Mouse (Mus musculus) gastrocnemius, adult 18-20 months (tissue): ENCODE results near the gene Fgfr2. TPM values are rescaled to one million over a fixed set of nuclear protein-coding genes. Genes with fewer than 3 reads are reported as not detected.
A peak's percentile ranks its signal among the peaks of the same experiment; 100 is the strongest.

ENCODE experiments used
- DNase-seq: peaks from one replicate; pipeline ENCODE4 v3.0.0; 2021; ENCODE audit warnings: low spot score
- total RNA-seq, 2 experiments: library from RNA; stranded (reverse); gene quantifications; 2 replicates each; pipeline ENCODE4 v1.2.3; 2021

Fgfr2 gene
- total RNA-seq, 2 experiments from 2014 or later, result 0.43 to 0.88 TPM

DNA sequence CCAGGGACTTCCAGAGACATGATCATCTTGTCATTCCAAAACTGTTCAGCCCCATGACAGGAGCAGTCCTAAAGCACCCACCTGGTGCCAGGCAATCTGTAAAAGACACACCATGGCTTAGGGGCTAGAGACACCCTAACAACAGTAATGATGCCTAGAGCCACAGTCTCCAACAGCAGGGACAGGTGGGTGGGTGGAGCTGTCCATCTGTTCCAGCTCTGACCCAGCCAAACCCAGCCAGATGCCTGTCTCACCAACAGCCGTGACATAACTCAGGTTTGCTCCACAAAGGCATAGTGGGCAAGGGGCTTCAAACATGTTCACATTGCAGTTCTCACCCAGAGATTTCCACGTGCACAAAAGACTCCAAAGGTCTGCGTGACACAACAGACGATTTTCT lies 841.4 kb downstream of the Fgfr2 start:
- no peak for DNase-seq

DNA sequence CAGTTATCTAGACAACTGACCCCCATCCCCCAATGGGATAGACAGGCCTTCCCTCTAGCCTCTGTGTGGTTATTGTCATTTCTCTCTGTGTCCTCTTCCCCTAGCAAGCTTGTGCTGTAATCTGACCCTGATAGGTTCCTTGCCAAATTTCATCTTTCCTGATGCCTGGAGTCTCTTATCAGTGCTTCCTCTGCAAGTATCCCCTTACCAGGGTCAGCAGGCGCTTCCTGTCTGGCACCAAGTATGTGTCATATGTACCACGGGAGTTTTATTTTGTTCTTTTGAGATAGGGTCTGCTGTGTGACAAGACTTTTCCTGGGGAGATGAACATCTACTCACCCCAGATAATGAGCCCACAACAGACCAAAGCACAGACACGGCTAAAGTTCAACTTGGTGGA lies 844.5 kb downstream of the Fgfr2 start:
- no peak for DNase-seq

DNA sequence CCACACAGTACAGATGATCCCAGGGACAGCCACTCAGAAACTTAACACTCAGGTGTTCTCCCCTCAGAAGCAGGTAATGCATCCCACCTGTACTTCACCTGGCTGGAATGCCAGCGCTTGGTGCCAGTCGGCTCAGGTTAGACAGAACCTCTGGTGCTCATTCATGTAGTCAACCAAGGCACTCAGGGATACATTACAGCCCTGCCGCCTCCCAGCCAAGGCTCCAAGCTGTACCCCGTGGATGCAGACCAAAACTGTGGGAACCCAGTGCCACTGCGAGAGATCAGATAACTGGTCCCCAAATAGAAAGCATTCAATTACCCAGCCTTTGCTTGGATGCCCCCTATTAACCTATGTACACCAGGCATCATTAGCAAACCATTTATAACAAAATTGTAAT lies 846.9 kb downstream of the Fgfr2 start:
- peak; percentile 61 for DNase-seq

DNA sequence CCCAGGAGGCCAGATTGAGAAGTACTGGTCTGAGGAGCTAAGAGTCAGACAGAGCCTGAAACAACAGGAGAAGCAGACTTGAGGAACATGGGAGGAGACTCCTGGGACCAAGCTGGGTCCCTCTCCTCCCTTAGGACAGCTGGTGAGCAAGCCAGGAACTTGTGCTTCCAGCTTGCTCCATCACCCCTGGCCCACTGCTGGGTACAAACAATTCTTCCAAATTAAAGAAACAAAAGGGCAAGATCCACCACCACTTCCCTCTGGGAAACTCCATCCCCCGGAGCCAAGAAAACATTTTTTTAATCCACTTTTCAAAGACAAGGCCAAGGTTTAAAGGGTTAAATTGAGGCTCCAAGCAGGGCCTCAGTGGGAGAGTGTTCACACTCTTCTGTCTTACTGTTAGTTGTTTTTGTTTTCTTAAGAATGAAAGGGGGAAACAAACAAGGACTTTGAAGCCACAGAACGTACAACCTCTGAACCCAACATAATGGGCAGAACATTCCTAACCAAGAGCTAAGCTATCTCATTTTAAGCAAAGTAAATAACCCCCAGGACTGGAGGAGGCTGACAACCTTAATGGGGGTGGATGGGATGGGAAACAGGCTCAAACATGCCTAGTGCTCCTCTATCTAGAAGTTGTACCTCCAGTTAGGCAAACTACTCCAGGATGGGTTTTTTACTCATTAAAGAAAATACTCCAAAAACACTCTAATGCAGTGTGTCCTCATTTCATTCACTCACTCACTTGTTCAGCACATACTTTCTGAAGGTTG lies 849.2 kb downstream of the Fgfr2 start:
- no peak for DNase-seq

DNA sequence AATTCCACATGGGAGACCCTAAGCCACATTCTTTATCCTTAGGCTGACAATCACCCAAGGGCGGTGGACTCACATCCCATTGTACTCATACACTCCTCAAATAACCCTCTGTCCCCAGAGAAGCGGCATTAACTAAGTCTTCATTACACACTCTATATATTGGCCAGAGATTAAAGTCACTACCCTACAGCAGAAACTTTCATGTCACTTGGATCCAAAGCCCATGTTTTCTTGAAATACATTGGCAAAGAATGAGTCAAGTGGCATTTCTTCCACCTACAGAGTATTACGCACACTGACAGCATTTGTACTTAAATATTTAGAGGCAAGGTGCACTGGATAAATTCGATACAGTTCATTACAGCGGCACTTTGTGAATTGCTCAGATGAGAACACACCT lies 850.2 kb downstream of the Fgfr2 start:
- no peak for DNase-seq

DNA sequence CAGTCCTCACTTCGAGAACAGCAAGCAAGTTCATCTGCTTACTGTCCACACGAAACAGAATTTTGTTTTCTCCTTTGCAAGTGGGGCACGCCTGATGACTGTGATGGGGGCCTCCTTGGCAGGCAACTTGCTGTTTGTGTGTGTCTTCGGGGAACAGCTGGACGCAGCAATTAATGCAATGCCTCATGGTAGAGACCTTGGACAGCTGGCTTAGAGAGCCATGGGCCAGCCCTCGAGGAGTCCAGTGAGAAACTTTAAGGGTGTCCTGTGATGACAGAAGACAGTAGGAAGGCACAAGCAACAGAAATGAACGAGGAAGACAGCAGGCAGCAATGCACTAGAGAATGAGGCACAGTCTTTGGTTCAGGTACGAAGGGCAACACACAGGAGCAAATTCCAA lies 852.8 kb downstream of the Fgfr2 start:
- DNase-seq, result no peak

DNA sequence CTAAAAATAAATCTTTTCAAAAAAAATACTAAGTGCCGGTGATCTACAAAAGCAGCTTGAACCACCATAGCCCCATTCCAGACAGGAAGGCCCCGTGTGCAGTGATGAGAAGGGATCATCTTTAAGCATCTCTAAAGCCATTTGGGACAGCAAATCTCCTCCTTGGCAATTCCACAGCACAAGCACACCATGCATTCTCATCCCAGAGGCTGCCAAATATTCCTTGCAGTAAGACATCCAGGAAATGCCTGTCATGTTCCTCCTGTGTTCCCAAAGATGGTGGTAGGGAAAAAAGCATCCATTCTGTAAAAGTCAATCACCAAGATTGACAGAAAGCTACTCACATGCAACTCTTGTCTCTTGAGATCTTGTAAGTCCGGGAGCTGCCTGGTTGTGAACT lies 853.5 kb downstream of the Fgfr2 start:
- no peak for DNase-seq

DNA sequence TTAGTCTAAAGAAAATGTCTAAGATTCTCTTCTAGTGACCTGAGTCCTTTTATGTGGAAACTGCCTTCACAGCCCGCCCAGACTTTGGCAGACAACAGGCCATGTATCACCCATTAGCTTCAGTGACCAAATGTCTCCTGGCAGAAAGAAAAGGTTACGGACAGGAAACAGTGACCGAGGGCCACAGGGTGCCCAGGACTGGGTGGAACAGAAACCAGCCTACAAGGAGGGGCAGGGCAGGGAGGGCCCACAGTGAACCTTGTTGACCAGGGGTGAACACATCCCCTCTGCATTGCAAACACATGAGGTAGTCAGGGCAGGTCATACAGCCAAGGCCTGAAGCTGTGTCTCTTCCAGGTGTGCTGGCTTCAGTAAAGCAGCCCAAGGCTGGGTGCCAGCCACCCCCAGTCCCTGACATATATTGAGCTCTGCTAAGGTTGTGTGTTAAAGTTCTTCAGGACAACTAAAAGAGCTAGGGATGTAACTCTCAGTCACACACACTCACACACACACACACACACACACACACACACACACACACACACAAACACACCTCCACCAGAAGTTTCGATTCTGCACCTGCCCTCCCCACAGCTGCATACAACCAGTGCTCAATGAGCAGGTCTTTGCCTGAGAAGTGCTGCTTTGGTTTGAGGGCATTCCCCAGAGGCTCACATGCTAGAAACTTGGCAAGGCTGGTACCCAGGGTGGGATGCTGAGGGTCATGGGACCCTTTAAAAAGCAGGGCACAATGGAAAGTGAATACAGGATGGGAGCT lies 855.2 kb downstream of the Fgfr2 start:
- DNase-seq, result peak; percentile 14

DNA sequence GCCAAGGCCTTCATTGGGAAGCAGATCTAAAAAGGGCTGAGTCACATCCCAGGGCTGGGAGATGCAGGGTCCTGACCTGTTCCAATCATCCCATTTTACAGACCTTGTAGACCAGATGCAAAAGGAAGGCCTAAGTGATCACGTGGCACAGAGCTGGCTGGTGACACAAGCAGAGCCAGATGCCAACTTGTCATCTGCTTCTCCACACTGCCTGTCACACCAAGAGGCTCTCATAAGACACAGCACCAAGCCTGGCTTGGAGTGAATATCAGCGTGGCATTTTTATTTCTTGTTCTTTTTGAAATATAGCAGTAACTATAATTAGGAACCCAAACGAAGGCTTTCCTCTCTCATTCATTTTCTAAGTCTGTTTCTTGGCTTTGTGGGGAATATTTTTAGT lies 858.4 kb downstream of the Fgfr2 start:
- DNase-seq, result no peak

DNA sequence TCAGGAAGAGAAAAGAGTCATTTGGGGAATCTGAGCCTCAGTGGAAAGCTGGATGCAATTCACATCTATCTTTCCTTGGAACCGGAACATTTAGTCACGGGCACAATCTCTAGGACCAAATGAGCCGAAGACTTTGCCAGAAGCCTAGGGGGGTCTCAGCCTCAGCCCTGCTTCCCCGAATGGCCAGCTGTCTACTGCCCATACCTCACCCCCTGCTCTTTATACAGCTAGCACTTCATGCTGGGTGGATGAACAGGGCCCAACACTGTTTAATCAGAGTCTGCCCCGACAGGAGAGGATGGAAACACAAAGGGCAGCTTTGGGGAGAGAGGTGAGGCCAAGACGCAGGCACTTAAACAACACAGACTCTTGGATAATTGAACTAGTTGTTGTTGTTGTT lies 860.0 kb downstream of the Fgfr2 start:
- no peak for DNase-seq

DNA sequence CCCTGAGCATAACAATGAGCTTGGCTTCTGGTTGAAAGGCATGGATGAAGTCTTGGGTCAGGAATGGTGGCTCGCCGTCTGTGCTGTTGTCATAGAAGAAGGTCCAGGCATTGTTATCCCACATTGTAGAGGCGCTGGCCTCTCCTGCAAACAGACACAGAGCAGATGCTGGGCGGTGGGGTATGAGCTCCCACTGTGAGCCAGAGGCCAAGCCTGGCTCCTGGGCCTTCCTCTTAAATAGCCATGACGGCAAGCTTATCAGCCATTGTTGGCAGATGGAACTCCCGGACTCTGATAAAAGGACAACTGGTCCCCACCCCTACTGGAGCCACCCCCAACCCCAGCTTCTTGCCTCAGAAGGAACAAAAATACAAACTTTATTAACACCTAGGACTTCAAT lies 860.5 kb downstream of the Fgfr2 start:
- DNase-seq, result no peak

DNA sequence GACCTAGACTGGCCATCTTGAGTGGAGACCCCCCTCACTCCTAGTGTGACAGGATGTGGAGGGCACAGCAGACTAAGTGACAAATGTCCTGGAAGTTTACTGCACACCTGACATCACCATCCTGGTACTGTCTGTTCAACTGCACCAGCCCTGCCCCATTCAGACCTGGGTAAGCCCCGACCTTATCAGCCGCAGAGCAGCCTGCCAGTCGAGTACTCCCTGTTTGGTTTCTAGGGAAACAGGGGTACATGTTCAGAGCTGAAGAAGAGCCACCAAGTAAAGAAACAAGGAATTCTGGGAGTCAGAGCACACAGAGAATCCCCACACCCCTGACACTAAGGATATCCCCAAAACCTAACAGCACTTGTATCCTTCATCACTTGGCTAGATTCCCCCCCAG lies 861.3 kb downstream of the Fgfr2 start:
- DNase-seq, result no peak

DNA sequence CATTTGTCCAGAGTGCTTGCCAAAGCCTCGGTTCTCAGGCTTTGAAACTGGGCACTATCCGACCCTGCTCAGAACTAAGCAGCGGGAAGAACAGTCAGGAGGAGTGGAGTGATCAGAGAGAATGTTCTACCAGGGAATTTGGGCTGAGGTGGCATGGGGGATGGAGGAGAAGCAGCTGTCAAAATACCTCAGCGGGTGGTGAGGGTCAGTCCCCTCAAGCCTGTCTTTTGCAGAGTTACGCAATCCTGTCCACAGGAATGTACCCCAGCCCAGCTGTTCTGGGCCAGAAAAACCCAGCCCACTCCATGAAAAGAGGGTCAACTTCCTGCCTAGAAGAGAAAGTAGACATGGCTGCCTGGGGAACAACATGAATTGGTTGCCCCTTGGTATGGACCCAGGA lies 862.5 kb downstream of the Fgfr2 start:
- no peak for DNase-seq

DNA sequence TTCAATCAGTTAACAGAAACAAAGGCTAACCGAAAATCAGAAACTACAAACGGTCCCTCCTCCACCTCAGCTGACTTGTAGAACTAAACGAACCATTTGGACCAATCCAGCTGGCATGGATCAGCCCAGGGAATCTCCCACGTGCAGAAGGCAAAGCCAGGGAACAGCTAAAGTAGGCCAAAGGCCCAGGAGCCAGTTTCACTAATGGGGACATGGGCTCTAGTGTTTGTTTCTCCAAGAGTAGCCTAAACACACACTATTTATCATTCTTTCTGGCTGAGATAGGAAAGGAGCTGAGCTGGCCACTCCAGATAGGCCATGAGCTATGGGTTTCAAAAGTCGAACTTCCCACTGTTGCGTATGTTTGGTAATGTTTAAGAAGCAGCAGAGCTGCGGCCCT lies 864.3 kb downstream of the Fgfr2 start:
- peak; percentile 47 for DNase-seq

DNA sequence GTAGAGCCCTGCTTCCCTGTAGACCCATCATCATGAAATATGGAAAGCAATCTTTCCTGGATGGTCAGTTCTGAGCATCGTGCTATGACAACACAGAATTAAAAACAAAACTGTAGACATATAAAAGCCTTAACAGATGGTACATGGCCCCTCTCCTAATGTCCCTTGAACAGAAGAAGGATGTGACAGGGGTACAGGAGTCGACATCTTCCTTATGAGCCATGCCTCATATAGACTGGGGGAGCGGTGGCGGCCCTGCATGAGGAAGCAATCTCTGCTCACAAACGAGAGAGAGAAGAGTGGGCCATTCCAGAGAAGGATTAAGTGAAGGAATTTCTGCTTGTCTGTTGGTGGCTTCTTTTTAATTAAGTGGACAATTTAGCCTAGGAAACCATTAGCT lies 864.9 kb downstream of the Fgfr2 start:
- no peak for DNase-seq

DNA sequence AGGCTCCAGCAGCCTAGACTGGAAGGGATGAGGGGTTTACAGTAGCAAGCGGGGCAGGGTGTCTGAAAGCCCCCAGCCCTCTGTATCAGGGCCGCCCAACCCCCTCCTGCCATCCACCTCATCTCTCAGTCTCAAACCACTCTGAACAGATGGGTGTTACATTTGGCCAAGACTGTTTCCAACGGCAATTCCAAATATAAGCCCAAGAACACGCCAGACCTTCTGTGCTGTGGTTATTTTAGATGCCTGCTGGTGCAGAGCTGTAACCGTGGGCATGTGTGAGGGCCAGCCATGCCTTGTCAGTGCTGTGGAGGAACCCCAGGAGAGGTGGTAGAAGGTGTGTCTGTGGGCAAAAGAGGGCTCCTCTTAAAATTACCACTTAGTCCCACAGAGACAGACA lies 869.6 kb downstream of the Fgfr2 start:
- DNase-seq, result no peak

DNA sequence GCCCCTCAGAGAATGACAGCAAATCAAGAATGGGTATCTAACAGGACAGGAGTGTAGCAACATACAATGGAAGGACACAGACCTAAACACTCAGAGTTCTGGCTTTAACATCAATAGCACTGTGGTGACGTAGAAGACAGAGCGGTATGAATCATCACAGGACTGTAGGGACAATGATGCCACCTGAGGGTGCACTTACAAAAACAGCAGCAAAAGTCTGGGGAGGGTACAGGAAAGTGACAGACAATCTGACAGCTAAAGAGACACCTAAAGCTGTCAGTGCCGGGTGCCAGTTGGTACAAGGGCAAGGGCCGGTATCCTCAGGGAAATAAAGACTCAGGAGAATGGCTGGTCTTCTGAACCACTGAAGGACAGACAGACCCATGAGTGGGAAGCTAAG lies 870.1 kb downstream of the Fgfr2 start:
- DNase-seq, result no peak

DNA sequence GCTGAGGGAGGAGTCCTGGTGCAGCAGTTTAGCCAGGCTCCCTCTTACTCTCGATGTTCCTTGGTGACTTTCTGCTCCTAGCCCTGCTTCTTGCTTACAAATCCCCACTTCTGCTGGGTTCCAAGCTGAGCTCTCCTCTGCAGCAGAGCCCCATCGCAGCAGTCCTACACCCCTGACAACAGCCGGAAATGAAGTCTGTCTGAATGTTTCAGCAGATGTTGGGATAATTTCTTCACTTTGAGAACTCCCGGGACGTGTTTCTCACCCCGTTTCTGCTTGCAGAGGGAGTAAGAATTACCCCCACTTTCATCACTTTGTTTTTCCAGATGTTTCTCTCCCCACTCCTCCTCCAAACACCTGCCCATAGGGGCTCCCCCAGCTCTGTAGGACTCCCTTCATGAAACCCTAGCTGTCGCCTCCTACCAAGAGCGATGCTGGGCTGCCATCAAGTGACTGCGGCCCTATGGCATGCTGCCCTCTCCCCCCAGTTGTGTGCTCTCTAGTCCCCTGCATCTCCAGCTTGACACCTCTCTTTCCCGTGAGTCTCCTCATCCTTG lies 873.5 kb downstream of the Fgfr2 start:
- DNase-seq, result no peak

DNA sequence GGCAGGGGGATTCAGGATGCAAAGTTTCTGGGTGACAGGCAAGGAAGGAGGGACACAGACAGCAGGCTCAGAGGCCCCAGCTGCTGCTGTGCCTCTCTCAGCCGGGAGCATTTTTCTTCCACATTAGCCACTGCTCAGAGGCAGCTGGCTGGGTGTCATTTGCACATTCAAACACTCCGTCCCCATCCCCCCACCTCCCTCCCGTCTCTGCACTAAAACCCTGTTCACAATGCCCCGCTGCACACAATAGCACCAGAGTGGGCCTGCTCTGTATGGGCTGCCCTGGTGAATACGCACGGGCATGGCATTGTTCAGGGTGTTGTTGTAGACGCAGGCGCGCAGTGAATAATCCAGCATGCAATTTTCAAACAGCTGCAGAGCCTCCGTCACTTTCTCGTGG lies 875.6 kb downstream of the Fgfr2 start:
- no peak for DNase-seq

DNA sequence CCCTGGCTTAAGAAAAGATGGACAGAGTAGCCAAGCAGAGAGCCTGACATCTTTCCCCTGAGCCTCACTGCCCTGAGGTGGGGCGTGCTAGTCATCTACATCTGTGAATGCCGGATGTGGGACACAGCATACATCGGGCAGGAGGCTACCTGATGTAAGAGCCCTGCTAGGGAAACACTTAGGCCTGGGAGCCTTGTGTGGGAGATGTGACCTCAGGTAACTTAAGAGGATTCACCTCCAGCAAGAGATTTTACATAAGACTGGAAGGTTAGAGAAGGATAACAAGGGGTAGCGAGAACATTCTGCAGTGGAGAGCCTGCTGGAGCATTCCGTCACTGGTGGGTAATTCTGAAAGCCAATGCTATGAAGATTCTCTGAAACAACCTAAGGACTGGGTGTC lies 876.1 kb downstream of the Fgfr2 start:
- no peak for DNase-seq

DNA sequence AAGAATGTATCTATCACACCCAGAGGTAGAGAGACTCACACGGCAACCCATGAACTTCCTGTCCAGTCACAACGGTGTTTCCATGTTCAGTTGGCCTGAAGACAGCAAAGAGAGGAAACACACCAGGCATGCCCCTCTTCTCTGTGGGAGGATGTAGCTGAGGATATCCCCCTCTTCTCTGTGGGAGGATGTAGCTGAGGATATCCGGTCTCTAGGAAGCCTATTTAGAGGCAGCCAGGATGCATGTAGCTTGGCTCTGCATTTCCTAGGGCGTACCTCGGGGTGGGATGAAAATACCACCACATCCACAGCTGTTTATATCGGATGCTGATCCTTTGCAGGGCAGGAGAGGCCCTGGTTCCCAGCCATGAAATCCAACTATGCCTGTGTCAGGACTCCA lies 877.4 kb downstream of the Fgfr2 start:
- DNase-seq, result no peak

DNA sequence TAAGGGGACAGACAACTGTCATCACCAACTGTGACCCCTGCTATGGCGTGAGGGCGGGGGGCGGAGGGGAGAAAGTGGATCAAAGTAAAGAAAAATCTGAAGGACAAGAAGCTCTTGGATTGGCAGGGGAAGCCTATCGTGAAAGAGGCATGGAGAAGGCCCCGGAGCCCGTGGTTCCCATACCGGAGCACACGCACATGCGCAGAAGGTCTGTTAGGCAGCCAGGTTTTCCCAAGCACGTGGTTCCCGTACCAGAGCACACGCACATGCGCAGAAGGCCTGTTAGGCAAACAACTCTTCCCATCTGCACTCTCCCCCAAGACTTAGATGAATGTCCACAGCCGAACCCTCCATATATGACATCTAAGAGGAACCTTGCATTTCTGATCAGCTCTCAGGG lies 878.5 kb downstream of the Fgfr2 start:
- DNase-seq, result no peak

DNA sequence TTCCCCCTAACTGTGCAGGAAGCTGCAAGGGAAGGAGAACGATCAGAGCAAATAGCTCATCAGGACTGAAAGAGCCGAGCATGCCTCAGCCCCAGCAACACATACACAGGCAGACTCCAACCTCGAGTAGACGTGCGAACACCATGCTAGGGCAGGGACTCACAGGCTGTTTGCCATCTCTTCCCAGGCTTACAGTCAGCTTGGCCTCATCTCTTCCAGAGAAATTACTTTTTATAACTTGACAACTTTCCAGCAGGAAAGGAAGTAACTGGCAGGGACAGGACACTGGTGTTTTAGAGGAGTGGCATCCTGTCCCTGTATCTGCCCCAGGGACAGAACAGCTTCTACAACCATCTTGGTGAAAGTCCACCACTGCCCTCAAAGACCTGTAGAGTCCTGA lies 879.9 kb downstream of the Fgfr2 start:
- DNase-seq, result no peak
